Mouse (Mus musculus): ENCODE data around the gene Fancm. TPM values are rescaled to one million over a fixed set of nuclear protein-coding genes. Genes with fewer than 3 reads are reported as not detected.

Fancm gene
- total RNA-seq (2015; ENCODE audit: low replicate concordance) (69.2 and 70.4 TPM in 2 replicates), total RNA-seq (2017; ENCODE audit: low replicate concordance) (18.5 and 40.2 TPM in 2 replicates)

DNA sequence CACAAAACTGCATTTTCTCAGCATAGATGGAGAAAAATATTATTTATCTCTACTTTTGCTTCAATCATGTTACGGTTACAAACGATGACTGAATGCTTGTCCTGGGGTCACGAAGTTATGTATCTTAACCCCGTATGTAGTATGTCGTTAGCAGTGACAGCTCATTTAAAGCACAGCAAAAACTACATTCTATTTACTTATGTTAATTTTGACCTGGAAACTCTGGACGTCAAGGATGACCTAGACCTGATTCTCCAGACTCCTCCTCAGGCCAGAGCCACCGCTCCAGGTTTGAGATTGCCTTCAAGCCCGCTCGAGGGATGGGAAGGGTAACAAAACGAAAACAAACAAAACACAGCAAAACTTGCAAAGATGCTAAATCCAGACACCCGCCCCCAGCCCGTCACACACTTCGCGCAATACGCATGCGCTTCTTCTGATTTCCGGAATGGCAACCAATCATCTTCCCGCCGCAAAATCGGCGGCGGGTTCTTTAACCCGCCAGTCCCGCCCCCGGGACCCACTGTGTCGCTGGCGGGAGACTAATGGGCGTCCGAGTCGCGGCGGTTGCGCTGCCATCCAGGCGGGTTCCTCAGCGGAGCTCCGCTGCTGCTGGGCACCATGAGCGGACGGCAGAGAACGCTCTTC lies at the start of gene Fancm:
TSS of gene Fancm (plus strand) at position 519 of the 648 bp plus-strand sequence.
- peak; percentile 79 for ATAC-seq (replicated peaks; ENCODE audit: low FRiP score, poor library complexity, severe bottlenecking)

DNA sequence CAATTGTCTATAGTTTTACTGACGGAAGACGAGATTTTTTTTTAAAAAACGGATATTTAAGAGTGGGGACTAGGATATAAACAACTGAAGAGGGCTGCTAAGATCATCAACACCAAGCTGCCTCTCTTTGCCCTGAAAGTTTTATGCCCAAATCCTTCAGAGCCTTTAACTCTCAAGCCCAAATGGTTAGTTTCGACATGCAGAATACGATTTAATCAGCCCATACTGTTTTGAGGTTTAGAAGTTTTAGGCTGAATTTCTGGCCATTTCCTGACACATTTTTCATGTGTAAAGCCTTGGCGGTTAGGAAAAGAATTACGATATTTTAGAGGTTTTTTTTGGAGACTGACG lies 39.6 kb upstream of the Fancm start:
- ATAC-seq (replicated peaks; ENCODE audit: low FRiP score, poor library complexity, severe bottlenecking), result peak; percentile 52

DNA sequence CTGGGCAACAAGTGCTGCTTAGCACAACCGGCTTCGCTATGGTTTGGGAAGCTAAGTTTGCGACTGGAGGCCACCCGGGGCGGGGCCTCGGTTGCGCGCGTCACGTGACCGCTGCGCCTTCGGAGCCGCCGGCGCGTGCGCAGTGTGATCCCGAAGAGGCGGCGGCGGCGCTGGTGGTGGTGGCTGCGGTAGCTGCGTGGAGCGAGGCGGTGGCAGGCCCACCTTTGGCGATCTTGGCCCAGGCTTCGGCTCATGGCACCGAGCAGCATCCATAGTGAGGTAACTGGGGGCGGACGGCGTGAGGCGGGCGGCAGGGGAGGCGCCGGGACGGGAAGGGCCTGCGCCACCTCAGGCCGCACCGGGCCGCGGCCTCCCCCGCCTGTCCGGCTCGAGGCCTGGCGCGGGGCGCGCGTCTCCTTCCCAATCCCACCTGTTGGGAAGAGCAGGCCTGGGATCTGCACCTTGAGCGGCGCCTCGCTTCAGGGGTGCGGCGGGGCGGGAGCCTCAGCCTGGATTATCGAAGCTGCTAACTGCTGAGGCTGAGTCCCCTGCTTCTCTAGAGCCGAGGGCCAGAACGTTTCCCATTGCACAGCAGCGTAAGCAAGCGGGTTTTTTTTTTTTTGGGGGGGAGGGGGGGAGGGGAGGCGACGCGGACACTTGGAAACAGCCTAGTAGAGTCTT lies 39.1 kb upstream of the Fancm start, which contains the start of gene Prpf39:
TSS of gene Prpf39 (plus strand) at position 144 of the 681 bp plus-strand sequence.
- ATAC-seq (replicated peaks; ENCODE audit: low FRiP score, poor library complexity, severe bottlenecking), result peak; percentile 90

DNA sequence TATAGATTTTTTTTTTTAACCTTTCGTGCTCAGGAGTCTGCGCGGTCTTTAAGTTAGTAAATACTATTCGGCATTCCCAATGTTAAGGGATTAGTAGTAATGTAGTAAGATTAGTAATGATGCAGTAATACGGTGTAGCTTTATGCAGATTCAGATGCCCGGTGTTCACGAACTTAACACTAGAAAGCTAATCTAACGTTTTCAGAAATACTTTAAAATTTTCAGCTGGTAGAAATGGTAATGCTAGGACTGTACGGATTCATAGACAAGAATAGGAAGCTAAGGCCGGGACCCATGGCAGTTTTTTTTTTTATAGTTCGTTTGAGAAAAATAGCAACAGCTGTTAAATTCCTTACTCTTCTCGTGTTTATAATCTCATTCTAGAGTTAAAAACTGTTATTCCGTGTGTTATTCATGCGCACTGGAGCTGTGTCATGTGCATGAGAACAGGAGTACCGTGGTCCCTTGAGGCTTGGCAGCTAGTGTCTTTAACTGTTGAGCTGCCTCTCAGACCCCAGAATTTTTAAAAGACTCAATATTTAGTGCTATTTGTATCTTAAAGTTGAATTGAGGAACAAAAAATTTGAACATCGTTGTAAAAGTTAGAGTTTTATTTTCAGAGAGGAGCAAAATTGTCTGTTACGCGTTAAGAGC lies 38.4 kb upstream of the Fancm start:
- ATAC-seq (replicated peaks; ENCODE audit: low FRiP score, poor library complexity, severe bottlenecking), result 0 out of 2 replicates have a peak, but pooled peaks have one; percentile 50

DNA sequence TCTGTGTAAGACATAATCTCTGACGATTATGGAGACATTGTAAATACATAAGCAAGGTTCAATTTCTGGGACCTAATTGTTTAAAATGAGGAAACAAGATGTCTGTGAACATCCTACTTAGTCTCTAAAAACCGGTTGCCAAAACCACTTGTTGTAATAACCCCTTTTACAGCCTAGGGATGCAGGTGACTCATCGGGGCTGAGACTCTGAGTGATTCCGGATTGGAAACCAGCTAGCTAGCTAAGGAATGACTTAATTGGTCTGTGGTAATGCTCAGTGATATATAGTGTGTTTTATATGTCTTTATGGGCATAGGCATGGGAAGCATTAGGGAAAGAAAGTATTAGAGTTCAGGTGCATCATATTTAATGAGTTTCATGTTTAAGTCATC lies 37.9 kb upstream of the Fancm start:
- ATAC-seq (replicated peaks; ENCODE audit: low FRiP score, poor library complexity, severe bottlenecking), result no peak

DNA sequence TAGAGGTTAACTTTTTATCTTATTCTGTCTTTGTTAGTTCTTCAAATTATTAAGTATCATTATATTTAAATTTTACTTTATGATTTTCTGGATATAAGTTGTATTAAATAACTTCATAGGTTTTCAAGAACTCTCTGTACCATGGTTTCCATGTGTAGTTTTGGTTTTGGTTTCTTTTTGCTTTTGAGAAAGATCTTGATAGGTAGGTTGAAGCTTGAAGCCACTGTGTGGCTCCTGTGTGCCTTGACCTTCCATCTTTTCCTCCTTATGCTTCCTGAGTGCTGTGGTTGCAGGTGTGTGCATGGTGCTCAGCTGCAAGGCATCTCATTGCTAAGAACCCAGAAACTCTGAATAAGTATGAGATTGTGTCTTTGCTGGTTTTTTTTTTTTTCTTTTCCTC lies 26.6 kb upstream of the Fancm start:
- ATAC-seq (replicated peaks; ENCODE audit: low FRiP score, poor library complexity, severe bottlenecking), result no peak

DNA sequence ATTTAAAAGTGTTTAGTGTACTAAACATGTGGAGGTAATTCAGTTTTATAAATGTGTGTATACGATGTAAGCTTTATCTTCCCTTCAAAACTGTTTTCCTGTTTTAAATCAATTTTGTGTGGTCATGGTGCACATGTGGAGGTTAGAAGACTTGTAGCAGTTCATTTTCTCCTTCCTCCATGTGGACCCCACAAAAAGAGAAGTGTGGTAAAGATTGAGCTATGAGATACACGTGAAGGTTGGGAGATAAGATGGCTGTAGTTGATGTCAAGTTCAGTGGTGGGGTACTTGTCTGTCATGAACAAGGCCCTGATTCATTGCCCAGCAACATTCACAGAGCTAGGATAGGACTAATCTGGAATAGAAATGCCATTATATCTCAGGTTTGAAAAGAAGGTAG lies 17.2 kb upstream of the Fancm start:
- no peak for ATAC-seq (replicated peaks; ENCODE audit: low FRiP score, poor library complexity, severe bottlenecking)

DNA sequence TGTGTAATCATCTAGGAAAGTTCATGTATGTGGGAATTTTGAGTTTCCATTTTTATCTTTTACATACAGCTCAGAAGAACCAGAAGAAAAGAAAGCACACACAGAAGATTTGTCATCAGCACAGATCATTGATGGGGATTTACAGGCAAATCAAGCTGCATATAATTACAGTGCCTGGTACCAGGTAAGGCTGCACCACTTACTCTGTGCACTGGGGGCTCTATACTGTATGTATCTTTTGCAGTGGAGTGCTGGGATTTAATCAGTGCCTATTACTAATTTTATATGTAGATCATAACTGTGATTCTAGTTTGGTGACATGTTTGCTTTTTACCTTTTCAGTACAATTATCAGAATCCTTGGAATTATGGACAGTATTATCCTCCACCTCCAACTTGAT lies 14.3 kb upstream of the Fancm start:
- ATAC-seq (replicated peaks; ENCODE audit: low FRiP score, poor library complexity, severe bottlenecking), result no peak

DNA sequence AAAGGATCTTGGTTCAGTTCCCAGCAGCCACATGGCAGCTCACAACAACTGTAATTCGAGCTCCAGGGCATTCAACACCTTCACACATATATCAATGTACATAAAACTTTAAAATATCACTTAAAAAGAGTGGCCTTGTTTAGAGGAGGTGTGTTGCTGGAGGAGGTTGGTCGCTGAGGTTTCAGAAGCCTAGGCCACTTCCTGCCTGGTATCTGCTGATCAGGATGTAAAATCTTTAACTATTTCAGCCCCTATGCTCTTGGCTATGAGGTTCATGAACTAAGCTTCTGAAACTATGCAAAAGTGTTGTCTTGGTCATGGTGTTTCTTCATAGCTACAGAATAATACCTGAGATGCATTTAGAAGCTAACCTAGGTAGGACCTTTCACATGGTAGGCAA lies 10.2 kb upstream of the Fancm start:
- no peak for ATAC-seq (replicated peaks; ENCODE audit: low FRiP score, poor library complexity, severe bottlenecking)

DNA sequence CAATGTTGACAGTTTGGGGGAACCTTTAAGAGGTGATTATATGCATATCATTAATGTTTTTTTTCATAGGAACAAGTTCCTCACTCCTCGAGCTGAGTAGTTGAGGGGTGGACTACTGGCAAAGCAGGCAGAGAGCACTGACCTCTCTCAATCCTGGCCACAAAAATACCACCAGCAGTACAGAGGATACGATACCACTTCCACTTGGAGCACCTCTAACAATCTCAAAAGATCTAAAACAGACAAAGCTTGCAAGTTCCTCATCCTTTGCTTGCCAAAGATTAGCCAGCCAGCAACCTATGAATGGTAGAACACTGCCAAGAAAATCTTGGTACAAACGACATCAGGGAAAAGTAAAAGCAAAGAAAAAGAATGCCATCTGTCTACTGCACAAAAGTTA lies 9.2 kb upstream of the Fancm start:
- no peak for ATAC-seq (replicated peaks; ENCODE audit: low FRiP score, poor library complexity, severe bottlenecking)

DNA sequence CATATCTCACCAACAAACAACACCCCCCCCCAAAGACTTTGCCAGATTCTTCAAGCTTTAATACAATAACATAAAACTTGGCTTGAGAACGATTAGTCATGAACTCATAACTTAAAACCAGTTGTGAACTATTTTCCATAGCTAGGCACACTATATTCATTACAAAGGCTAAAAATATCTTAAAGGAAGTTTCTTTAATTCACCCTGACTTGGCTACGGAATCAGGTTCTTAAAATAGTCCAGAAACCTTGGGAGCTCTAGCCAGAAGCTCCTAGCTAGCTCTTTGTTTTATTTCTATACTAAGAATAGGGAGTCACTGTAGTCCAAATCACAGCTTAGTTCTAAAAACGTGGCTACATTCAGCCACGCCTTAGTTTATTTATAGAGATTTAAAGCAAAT lies 7.0 kb upstream of the Fancm start:
- no peak for ATAC-seq (replicated peaks; ENCODE audit: low FRiP score, poor library complexity, severe bottlenecking)

DNA sequence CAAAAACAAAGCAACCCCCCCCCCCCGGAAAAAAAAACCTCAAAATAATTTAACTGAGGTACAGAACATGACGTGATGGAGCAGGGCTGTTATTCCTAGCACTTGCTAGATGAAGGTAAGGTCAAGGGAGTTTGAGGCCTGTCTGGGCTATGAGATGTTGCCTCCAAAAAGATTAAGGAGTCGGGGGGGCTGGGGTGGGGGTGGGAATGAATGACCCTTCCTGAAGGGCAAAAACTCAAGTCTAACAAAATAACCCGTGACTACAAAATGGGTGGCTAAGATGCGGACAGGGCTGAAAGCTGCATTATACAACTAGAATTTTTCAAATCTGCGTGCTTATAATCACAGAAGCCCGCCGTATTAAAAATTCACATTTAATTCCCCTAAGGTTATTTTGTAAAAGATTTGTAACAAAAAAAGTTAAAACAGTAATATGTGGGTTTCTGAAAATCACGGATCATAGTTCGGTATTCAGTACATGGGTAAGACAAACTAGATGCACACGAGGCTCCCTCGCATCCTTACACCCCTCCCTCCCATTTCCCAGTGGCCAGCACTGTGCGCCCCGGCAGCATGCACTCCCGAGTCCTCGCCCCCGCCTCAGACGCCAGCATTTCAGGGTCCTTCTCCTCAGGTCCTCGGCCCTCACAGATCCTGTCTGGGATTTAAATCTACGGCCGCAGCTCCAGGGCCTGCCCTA lies 2.3 kb upstream of the Fancm start:
- ATAC-seq (replicated peaks; ENCODE audit: low FRiP score, poor library complexity, severe bottlenecking), result no peak

DNA sequence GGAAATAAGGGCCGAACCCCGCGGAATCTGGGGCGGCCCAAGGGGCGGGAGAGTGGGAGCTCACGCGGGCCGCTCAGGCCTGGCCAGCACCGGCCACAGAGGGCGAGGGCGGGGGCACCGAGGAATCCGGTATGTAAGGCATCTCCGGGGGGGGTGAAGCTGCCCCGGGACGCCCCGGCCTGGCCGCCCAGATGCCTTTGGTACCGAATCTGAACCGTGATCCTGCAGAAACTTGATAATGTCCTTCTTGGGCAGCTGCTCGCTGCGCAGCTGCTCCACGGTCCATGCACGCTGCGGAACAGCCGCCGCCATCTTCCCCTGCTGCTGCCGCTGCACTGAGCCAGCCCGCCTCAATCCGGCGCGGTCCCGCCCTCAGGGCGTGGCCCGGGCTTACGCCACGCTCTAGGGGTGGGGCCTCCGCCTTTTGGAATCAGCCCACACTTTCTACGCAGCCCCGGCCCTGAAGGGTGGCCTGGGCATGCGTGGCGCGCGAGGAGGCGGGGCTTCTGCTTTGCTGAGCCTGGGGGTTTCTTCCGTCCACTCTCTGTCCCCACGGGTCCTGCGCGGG lies 1.7 kb upstream of the Fancm start, which contains the start of gene Fkbp3:
TSS of gene Fkbp3 (minus strand) at position 397 of the 568 bp plus-strand sequence.
- ATAC-seq (replicated peaks; ENCODE audit: low FRiP score, poor library complexity, severe bottlenecking), result peak; percentile 91

DNA sequence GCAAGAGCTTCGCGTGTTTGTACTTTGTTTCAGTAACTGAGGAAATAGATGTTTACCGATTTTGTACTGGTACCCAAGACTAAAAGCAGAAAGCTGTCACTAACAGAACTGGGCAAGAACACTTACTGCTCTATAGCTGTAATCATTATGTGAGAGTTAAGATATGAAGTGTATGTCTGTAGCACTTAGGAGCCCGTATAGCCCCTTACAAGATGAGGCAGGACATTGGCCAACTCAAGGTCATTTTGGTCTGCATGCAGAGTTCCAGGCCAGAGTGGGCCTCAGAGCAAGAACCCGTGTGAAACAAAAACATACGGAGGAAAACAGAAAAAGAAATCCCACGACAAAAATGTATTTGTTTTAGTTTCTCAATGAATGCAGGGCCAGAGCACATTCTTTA lies 752 bp upstream of the Fancm start:
- ATAC-seq (replicated peaks; ENCODE audit: low FRiP score, poor library complexity, severe bottlenecking), result no peak

DNA sequence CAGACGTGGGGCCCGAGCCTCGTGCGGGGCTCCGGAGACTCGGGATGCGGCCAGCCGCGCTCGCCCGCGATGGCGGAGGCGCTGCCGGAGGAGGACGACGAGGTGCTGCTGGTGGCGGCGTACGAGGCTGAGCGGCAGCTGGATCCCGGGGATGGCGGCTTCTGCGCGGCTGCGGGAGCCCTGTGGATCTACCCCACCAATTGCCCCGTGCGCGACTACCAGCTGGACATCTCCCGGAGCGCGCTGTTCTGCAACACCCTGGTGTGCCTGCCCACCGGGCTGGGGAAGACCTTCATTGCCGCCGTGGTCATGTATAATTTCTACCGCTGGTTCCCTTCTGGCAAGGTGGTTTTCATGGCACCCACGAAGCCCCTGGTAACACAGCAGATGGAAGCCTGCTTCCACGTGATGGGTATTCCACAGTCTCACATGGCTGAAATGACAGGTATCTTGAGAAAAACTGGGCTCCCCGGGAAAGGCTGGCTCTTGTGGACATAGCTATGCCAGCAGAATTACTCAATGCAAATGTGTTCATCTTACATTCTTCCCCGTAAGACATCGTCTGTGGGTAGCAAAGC lies 419 bp downstream of the Fancm start:
- peak; percentile 1; the same call in 1 of the 2 replicates for ATAC-seq (replicated peaks; ENCODE audit: low FRiP score, poor library complexity, severe bottlenecking)

DNA sequence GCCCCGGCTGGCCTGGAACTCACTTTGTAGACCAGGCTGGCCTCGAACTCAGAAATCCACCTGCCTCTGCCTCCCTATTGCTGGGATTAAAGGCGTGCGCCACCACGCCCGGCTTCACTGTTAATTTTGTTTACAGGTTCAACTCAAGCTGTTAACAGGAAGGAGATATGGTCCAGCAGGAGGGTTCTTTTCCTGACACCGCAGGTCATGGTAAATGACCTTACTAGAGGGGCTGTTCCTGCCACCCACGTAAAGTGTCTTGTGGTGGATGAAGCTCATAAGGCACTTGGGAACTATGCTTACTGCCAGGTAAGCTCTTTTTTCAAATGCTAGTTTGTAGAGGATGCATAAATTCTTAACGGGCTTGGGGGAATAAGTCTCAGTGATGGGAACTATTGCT lies 1.5 kb downstream of the Fancm start:
- ATAC-seq (replicated peaks; ENCODE audit: low FRiP score, poor library complexity, severe bottlenecking), result no peak

DNA sequence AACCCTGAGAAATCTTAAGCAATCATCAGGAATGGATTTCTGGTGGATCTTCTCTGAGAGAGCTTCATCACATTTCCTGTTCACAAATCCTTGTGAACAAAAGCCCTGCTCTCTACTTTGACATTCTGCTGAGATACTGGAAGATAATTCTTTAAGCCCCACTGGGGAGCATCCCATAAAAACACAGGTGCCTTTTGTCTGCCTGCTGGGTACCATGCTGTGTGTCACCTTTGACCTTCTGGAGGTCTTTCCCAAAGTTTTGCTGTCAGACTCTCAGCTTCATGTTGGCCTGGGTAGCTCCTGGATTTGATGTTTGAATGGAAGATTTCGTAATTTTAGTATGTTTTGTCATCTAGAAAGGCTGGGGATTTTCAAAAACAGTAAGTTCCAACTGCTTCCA lies 33.3 kb downstream of the Fancm start:
- ATAC-seq (replicated peaks; ENCODE audit: low FRiP score, poor library complexity, severe bottlenecking), result no peak

DNA sequence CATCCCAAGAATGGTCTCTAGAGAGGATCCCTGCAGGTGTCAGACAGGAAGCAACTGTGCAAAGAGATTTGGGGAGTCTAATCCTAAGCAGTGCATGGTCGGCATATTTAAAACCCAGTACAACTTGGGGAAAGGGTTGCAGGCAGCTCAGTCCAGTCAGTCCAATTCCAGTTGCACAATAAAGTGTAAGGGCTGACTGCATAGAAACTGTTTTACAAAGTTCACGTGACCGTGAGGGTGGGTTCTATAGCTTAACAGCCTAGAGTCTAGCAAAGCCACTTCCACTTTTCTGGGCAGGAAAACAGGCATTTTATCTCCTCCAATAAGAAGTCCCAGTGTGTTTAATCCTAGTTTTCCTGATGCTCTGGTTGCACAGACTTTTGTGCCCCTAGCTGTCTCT lies 36.1 kb downstream of the Fancm start:
- no peak for ATAC-seq (replicated peaks; ENCODE audit: low FRiP score, poor library complexity, severe bottlenecking)

DNA sequence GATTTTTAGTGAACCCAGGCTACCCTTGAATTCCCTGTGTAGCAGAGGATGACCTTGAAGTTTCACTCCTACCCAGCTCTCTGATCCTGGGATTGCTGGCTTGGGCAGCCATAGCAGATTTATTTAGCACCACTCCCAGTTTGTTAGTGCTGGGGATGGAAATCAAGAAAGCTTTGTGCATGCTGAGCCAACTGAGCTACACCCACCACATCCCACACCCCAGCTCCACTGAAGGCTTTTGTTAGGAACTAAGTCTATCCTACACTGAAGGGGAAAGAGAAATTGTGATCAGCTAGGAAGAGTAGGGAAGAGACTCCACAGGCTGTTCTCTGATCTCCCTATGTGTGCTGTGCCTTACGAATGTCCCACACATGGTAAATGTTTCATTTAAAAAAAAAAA lies 37.4 kb downstream of the Fancm start:
- no peak for ATAC-seq (replicated peaks; ENCODE audit: low FRiP score, poor library complexity, severe bottlenecking)

DNA sequence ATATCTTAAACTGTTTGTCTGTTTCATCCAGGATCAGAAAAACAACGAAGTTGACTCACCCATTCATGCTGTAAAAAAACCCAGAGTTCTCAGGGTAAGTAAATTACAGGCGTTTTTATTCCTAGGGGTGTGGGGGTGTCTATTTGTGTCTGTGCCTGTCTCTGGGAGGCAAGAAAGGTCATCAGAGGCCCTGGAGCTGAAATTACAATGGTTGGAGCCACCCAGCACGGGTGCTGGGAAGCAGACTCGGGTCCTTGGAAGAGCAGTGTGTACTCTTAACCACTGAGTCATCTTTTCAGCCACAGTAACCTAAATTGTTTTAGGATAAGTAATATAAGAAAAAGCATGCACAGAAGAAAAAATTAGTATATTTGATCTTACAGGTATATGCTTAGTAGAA lies 38.5 kb downstream of the Fancm start:
- ATAC-seq (replicated peaks; ENCODE audit: low FRiP score, poor library complexity, severe bottlenecking), result no peak
